Mouse (Mus musculus) thymus, postnatal 25 days (tissue): ENCODE data around the gene Rtbdn.
A peak's percentile ranks its signal among the peaks of the same experiment; 100 is the strongest.

ENCODE experiments used
- DNase-seq: peaks from one replicate; pipeline ENCODE4 v3.0.0; 2022

The Rtbdn gene

GRCm38 (mm10) chr8:84927513-84927912 lies 19.3 kb upstream of the Rtbdn start:
- DNase-seq: no peak

DNA sequence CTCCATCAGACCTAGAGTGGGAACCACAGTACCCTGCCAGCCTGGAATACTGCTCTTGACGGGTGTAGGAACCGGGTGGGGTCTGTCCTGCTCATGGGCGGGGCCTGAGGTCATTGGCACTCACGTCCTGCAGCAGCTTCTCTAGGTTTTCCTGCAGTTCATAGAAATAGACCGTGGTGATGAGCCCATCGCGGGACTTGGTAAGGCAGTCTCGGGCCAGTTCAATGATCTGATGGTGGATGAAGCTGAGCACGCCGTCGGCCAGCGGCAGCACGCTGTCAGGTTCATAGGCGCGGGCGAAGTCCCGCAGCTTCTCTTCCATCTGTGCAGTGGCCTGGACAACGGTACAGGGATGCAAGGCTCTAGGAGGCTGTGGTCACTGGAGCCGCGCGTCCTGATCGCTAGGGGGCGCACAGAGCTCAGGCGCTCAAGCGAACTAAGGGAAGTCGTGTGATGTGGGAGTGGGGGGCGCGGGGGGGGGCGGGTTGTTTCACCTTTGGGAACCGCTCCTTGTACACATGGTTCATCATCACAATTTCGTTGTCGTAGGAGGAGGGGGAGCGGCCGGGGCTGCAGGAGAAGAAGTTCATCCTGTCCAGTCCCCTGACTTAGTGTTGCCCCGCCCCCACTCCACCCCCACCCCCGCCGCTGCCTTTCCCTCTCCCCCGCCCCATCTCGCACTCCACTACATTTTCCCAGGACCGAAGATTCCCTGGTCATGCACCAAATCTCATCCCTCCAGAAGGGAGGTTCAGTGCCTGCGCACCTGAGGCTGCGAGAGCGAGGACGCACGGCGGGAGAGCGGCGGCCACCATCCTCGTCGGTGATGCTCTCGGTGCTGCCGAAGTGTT lies 18.1 kb upstream of the Rtbdn start:
- DNase-seq: peak; percentile 59

- no peak for DNase-seq
Observed at GRCm38 (mm10) chr8:84930582-84930981, 16.2 kb upstream of the Rtbdn start.

- no peak for DNase-seq
Observed at GRCm38 (mm10) chr8:84933767-84934559, 12.8 kb upstream of the Rtbdn start.

- DNase-seq: no peak
Observed at GRCm38 (mm10) chr8:84934860-84935259, 11.9 kb upstream of the Rtbdn start.

GRCm38 (mm10) chr8:84935489-84935888 lies 11.3 kb upstream of the Rtbdn start:
- no peak for DNase-seq

- no peak for DNase-seq
Observed at GRCm38 (mm10) chr8:84936041-84936961, 10.5 kb upstream of the Rtbdn start.

DNA sequence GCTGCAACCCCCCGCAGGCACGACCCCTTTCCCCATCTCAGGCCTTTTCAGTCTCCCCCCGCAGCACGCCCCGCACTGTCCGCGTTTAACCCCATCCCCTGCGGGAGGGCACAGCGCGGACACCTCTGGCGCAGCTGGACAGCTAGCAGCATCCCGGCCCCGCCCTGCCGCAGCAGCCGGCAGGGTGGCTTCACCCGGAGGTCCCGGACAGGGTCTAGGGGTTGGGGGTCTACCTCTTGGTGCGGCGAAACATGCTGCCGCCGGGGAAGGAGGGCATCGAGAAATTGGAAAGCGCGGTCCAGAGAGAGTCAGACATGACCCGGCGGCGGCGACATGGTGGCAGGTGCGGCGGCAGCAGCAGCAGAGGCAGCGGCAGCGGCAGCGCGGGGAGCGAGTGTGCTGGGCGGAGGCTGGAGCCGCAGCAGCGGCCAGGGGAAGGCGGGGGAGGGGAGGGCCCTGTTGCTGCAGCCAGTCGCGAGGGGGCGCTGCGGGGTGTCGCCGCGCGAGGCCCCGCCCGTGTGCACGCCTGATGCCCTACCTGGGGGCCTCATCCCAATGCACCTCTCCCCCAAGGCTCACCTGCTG lies 9.7 kb upstream of the Rtbdn start, which contains the start of gene Mast1:
Gene Mast1, minus strand, starts transcription at position 398 of the 585 bp plus-strand sequence.
- DNase-seq: peak; percentile 51

DNA sequence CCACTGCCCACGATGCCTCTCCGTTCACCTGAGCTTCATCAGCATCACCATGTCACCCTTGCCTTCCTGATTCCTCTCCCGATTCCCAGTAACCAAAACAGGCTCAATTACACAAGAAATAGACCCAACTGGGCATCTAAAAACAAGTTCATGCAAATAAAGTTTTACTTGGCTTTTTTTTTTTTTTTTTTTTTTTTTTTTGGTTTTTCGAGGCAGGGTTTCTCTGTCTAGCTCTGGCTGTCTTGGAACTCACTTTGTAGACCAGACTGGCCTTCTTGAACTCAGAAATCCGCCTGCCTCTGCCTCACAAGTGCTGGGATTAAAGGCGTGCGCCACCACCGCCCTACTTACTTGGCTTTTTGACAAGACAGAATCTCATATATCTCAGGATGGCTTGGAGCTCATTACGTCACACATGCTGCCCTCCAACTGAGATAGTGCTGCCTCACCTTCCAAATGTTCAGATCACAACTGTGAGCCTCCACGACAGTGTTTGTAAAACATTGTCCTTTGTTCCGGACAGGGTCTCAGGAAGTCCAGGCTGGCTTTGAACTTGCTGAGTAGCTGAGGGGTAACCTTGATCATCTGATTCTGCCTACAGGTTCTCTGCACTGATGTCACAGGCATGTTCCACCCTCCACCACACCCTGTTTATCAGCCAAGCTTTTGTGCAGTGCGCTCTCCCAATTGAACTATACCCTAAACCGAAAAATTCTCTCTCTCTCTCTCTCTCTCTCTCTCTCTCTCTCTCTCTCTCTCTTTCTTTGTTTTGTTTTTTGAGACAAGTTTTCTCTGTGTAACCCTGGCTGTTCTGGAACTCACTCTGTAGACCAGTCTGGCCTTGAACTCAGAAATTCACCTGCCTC lies 8.9 kb upstream of the Rtbdn start:
- no peak for DNase-seq

GRCm38 (mm10) chr8:84943699-84944098 lies 3.1 kb upstream of the Rtbdn start:
- no peak for DNase-seq

GRCm38 (mm10) chr8:84944478-84945160 lies 2.2 kb upstream of the Rtbdn start:
- DNase-seq: peak; percentile 54

- DNase-seq: no peak
Observed at GRCm38 (mm10) chr8:84945235-84945632, 1.6 kb upstream of the Rtbdn start.

- DNase-seq: peak; percentile 18
Observed at GRCm38 (mm10) chr8:84945633-84946527, 911 bp upstream of the Rtbdn start.

DNA sequence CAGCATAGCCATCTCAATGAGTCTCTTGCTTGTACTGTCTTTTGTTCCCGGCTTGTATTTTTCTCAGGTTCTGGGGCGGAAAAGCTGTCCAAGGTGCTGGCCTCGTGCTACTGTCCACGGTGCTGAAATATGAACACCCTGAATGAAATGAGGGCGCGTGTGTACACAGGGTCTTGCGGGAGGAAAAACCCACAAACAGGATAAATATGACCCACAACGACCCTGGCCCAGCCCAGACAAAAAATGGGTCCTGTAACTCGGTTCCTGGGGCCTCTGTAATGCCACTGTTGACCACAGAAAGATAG lies 402 bp downstream of the Rtbdn start:
- peak; percentile 37 for DNase-seq

- DNase-seq: no peak
Observed at GRCm38 (mm10) chr8:84949753-84950152, 3.0 kb downstream of the Rtbdn start.

GRCm38 (mm10) chr8:84952612-84953255 lies 5.9 kb downstream of the Rtbdn start:
- DNase-seq: no peak

DNA sequence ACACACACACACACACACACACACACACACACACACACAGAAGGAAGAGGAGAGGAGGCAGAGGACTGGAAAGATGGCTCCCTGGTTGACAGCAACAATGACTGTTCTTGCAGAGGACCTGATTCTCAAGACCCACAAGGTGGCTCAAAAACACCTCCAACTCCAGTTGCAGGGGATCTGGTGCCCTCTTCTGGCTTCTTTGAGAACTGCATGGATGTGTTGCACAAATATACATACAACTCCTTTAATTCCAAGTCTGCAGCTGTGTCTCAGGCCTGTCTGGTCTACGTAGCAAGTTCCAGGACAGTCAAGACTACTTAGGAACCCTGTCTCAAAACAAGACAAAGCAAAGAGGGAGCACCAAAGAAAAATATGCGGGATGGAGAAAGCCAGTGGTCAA lies 10.0 kb downstream of the Rtbdn start:
- peak; percentile 76 for DNase-seq

- DNase-seq: no peak
Observed at GRCm38 (mm10) chr8:84959811-84960210, 13.0 kb downstream of the Rtbdn start.

DNA sequence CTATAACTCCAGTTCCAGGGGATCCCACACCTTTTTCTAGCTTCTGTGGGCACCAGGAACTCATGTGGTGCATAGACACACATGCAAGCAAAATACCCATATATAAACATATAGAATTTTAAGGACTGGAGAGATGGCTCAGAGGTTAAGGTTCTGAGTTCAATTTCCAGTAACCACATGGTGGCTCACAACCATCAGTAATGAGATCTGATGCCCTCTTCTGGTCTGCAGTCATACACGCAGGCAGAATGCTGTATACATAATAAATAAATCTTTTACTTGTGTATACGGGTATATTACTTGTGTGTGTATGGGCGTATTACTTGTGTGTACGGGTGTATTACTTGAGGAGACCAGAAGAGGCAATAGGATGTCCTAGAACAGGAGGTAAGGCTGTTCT lies 17.2 kb downstream of the Rtbdn start:
- DNase-seq: no peak
